Mouse (Mus musculus) heart, adult 8-10 months (tissue): ENCODE data around the gene Zfp292. TPM values are rescaled to one million over a fixed set of nuclear protein-coding genes. Genes with fewer than 3 reads are reported as not detected.

Experiments
- DNase-seq: peaks from one replicate; pipeline ENCODE4 v3.0.0; 2022; ENCODE audit warnings: low spot score
- total RNA-seq, 4 experiments: library from RNA; stranded (reverse); gene quantifications; 2 replicates each; pipeline ENCODE4 v1.2.4; 2022

Zfp292 gene
- total RNA-seq, 4 experiments from 2014 or later = 13.0 to 16.2 (median 14.5) TPM

DNA sequence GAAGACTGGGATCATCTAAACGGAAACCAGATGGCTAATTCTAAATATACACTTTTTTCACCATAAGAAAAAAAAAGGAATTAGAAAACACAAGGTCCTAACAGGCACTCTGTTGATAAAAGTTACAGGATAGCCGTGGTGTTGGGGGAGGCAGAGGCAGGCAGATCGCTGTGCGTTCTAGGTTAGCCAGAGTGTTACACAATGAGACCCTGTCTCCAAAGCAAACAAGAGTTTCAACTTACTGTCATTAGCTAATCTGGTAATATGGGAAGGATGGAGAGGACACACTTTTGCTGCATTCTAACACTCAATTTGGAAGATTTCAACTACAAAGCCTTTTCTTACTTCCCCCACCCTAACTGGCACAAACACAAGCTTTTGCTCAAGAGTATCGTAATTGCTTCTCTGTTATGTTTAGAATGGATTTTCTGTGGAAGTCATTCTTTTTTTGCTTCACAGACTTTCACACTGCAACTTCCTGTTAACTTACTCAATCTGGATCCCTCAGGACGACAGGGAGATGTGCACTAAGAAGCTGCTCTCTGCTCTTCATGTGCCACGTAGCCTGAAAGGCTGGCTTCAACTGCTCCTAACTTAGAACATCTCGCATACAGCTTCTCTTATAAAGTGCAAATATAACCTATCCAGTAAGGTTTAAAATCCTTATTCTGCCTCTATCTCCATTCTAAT lies 85.3 kb downstream of the Zfp292 start:
- DNase-seq = no peak

GRCm38 (mm10) chr4:34796294-34796693 lies 86.5 kb downstream of the Zfp292 start:
- DNase-seq = no peak

DNA sequence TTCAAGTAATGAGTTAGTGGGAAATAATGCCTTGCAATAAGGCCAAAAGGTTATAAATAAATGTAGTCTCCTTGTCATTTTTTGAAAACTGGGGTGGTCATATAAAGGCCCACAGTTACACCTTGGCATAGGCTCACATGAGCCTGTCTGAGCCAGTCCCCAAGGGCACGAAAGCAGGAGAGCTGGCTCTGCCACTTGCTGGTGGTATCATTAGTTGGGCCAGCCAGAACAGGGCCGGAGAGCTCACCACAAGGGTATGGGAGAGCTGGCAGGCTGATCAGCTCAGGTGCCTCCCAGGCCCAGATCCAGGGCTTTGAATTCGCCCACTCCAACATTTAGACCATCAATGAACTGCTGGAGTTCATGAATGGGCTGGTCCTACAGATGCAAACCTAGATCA lies 96.3 kb downstream of the Zfp292 start:
- no peak for DNase-seq

DNA sequence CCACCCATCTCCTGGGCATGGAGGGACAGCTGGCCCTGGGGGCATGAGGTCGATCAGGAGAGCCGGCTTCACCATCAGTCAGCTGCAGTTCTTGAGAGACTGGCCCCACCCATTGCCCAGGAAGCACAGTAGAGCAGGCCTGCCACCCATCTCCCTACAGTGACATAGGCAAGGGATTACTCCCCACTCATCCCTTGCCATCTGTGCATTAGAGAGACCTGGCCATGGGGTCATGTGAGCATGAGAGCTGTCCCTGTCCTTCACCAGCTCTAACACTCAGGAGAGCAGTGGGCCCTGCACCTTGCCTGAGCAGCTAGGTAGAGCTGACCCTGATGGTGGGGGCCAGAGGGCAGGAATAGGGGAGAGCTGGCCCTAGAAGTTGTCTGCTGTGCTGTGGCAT lies 97.1 kb downstream of the Zfp292 start:
- no peak for DNase-seq

- DNase-seq = no peak
These were observed 97.9 kb downstream of the Zfp292 start for GRCm38 (mm10) chr4:34784865-34785264.

DNA sequence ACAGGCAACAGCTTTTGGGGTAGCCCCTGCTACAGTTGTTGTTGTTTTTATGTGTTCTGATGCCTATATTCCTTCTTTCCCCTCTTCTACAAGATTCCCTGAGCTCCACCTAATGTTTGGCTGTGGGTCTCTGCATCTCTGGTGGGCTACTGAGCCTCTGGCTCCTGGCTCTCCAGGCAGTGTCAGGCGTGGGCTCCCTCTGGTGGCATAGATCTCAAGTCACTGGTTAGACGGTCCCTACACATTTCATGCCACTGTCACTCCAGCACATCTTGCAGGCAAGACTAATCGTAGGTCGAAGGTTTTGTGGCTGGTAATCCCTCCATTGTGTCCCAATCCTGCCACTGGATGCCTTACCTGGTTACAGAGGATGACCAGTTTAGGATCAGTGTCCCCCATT lies 100.0 kb downstream of the Zfp292 start:
- no peak for DNase-seq

DNA sequence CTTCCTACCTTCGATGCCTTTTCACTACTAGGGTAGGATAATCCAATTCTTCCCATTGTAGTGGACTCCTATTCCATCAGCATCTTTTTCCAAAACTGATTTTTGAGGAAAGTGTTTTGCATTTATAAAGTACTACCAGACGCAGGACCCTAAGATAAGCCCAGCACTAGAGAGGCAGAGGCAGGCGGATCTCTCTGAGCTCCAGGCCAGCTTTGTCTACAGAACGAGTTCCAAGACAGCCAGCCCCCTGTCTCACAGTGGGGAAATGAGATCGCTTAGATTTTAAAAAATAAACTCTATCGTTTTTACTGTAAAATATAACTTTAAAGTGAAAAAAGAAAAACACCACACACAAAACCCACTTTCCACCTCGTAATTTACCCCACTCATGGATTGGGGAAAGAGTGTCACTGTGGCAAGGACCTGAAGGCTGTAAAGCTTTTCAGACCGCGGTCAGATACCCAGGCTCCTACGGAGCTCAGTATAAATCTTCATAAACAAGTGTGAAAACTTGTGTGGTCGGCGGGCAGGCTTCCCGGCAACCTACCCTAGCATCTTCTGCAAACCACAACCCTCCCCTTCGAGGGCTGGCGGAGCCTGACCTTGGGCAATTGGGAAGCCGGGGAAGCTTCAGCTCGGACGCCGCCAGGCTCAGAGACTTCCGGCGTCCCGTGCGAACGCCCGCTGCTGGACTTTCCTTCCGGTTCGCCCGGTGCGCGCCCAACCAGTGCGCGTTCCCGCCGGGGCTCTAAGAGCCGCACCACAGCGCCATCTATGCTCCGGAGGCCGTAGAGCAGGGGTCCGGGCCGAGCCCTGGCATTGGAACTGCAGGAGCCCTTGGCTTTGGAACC lies 104.9 kb downstream of the Zfp292 start, which contains the start of gene Smim8:
TSS of gene Smim8 (minus strand) at position 747 of the 851 bp plus-strand sequence.
- DNase-seq = peak; percentile 90

GRCm38 (mm10) chr4:34771652-34772371 lies 110.9 kb downstream of the Zfp292 start:
- no peak for DNase-seq

DNA sequence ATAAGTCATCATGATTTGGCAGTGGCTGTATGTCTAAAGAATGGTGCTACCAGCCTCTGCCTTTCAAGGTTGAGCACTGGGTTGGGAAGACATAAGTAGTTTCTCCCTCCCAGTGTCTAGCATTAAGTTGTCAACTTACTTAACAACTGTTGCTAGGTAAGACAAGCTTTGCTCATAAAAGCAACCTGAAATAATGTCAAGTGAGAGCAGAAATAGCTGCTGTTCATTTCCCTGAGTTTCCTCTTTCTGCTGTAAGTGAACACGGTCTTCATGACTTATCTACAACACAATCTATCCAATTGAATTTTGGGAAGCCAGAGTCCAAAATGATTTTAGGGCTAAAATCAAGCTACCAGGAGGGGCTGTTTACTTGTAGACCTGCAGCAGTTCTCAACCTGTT lies 126.6 kb downstream of the Zfp292 start, which contains the start of gene Gm136:
TSS of gene Gm136 (minus strand) at position 101 of the 400 bp plus-strand sequence.
- no peak for DNase-seq

Other genes with a start within 250 kb of the Zfp292 start
- 10 to 100 TPM; 12.8 to 15.3 (median 13.9) TPM for gene Slc35a1, start 195.5 kb downstream of the Zfp292 start, total RNA-seq
- gene Cfap206, start 152.8 kb downstream of the Zfp292 start, total RNA-seq = under 1 TPM in 3 of 4 experiments, not detected in 1; 0.13 to 0.34 (median 0.34) TPM
- gene Gm136, start 126.7 kb downstream of the Zfp292 start, total RNA-seq = not detected
- 10 to 100 TPM; 60.6 to 80.8 (median 65.2) TPM for gene Smim8, start 104.5 kb downstream of the Zfp292 start, total RNA-seq
- not detected for gene Cga, start 10.8 kb upstream of the Zfp292 start, total RNA-seq